Mouse (Mus musculus) intestine, postnatal 0 days (tissue): ENCODE data around the gene Samd4b. TPM values are rescaled to one million over a fixed set of nuclear protein-coding genes. Genes with fewer than 3 reads are reported as not detected.

Source experiments
- ATAC-seq: fragments of 200-750 bp; cut with Nextera tagmentation; 2 replicates; pipeline ENCODE4 v1.8.0; 2017; ENCODE audit warnings: mild to moderate bottlenecking, moderate TSS enrichment, moderate library complexity
- H3K27ac ChIP-seq: fragments of 300-500 bp; sonication (generic); 2 replicates; pipeline ENCODE4 v1.5.1; 2014; ENCODE audit warnings: mild to moderate bottlenecking, low read depth, low read length, moderate library complexity
- H3K27me3 ChIP-seq: fragments of 300-500 bp; sonication (generic); replicated peaks from 2 replicates; pipeline ENCODE4 v1.6.1; 2014; ENCODE audit warnings: low read length, mixed read lengths; ENCODE audit not compliant: control insufficient read depth, insufficient read depth
- H3K36me3 ChIP-seq: fragments of 300-500 bp; sonication (generic); 2 replicates; pipeline ENCODE4 v1.6.1; 2014; ENCODE audit warnings: mild to moderate bottlenecking, moderate library complexity; ENCODE audit not compliant: control insufficient read depth, insufficient read depth
- H3K4me1 ChIP-seq: fragments of 300-500 bp; sonication (generic); replicated peaks from 2 replicates; pipeline ENCODE4 v1.6.1; 2014; ENCODE audit warnings: antibody characterized with exemption, low read length, mixed read lengths; ENCODE audit not compliant: control insufficient read depth, insufficient read depth
- H3K4me2 ChIP-seq: fragments of 300-500 bp; sonication (generic); replicated peaks from 2 replicates; pipeline ENCODE4 v1.6.1; 2014; ENCODE audit warnings: low read depth, mild to moderate bottlenecking, moderate library complexity
- H3K4me3 ChIP-seq: fragments of 300-500 bp; sonication (generic); 2 replicates; pipeline ENCODE4 v1.5.1; 2014; ENCODE audit warnings: low read depth, low read length
- H3K9ac ChIP-seq: fragments of 300-500 bp; sonication (generic); 2 replicates; pipeline ENCODE4 v1.6.1; 2014; ENCODE audit warnings: mild to moderate bottlenecking, low read depth, low read length
- H3K9me3 ChIP-seq: fragments of 300-500 bp; sonication (generic); 2 replicates; pipeline ENCODE4 v1.6.1; 2016; ENCODE audit warnings: mixed run types; ENCODE audit not compliant: control insufficient read depth
- CTCF ChIP-seq: sonication (generic); IDR thresholded peaks from 2 replicates; pipeline ENCODE4 v1.5.1; 2016; ENCODE audit warnings: low read depth, mild to moderate bottlenecking, control low read depth, antibody characterized with exemption, moderate library complexity
- WGBS: fragments of 180-500 bp; shearing (Covaris S2); extraction: QIAGEN DNeasy Blood & Tissue Kit; methylation state at CpG from one replicate; pipeline ENCODE4 v1.1.7; 2014; 5-methylcytosine and 5-hydroxymethylcytosine counted together
- polyA plus RNA-seq: library from polyadenylated mRNA; unstranded; fragments of >200 nt; fragmentation: Nextera tagmentation; extraction: Ambion mirVana; gene quantifications from 2 replicates; pipeline ENCODE4 v1.2.1, GENCODE M21; 2015

Samd4b gene
- polyA plus RNA-seq, 1 experiment from 2014 or later: 13.4 TPM

- Histone ChIP-seq H3K4me1 (peaks cover 25% of the 10 kb centered on the region), H3K4me2 (peak overlapping the region; percentile 87), H3K4me3 (peak overlapping the region; percentile 77; the same call in 1 of the 2 replicates), H3K27me3 (no peaks in the 10 kb centered on the region), H3K9me3 (no peaks in the 10 kb centered on the region), H3K27ac (peak overlapping the region; percentile 90), H3K9ac (0 out of 2 replicates have a peak overlapping the region, but pooled peaks have one; percentile 7), H3K36me3 (no peaks in the 10 kb centered on the region)
- no peak for ATAC-seq
- no peak for TF ChIP-seq CTCF
- 64% methylated on average over 8 of the region's 8 CpGs for WGBS
Observed at GRCm38 (mm10) chr7:28595751-28596435, 2.1 kb downstream of the Samd4b start.

GRCm38 (mm10) chr7:28593206-28594111 lies 4.5 kb downstream of the Samd4b start:
- Histone ChIP-seq H3K36me3 (no peaks in the 10 kb centered on the region), H3K9me3 (no peaks in the 10 kb centered on the region), H3K27me3 (no peaks in the 10 kb centered on the region), H3K9ac (no peak overlapping the region), H3K4me3 (no peak overlapping the region), H3K27ac (no peak overlapping the region), H3K4me2 (no peak overlapping the region), H3K4me1 (peaks cover 27% of the 10 kb centered on the region)
- WGBS: 43% methylated on average over 14 of the region's 14 CpGs
- no peak for ATAC-seq
- no peak for TF ChIP-seq CTCF

- no peak overlapping the region for H3K4me3 ChIP-seq
- no peaks in the 10 kb centered on the region for H3K27me3 ChIP-seq
- H3K27ac ChIP-seq: no peak overlapping the region
- no peak for TF ChIP-seq CTCF
- H3K4me1 ChIP-seq: peaks cover 28% of the 10 kb centered on the region
- H3K9me3 ChIP-seq: no peaks in the 10 kb centered on the region
- ATAC-seq: no peak
- H3K36me3 ChIP-seq: no peaks in the 10 kb centered on the region
- H3K4me2 ChIP-seq: no peak overlapping the region
- H3K9ac ChIP-seq: no peak overlapping the region
- 47% methylated on average over 1 of the region's 1 CpGs for WGBS
Observed at GRCm38 (mm10) chr7:28591862-28592261, 6.1 kb downstream of the Samd4b start.

- H3K4me1 ChIP-seq: peaks cover 25% of the 10 kb centered on the region; the same call in 1 of the 2 replicates
- H3K9me3 ChIP-seq: no peaks in the 10 kb centered on the region
- no peak overlapping the region for H3K9ac ChIP-seq
- H3K27ac ChIP-seq: no peak overlapping the region
- no peak overlapping the region for H3K4me2 ChIP-seq
- no peak overlapping the region for H3K4me3 ChIP-seq
- ATAC-seq: no peak
- no peak for TF ChIP-seq CTCF
- H3K27me3 ChIP-seq: no peaks in the 10 kb centered on the region
- H3K36me3 ChIP-seq: no peaks in the 10 kb centered on the region
Observed at GRCm38 (mm10) chr7:28587644-28588043, 10.3 kb downstream of the Samd4b start.

GRCm38 (mm10) chr7:28586663-28587411 lies 11.1 kb downstream of the Samd4b start:
- TF ChIP-seq CTCF: no peak
- no peak overlapping the region for H3K9ac ChIP-seq
- no peaks in the 10 kb centered on the region for H3K36me3 ChIP-seq
- H3K9me3 ChIP-seq: no peaks in the 10 kb centered on the region
- H3K4me3 ChIP-seq: no peak overlapping the region
- H3K27ac ChIP-seq: no peak overlapping the region
- WGBS: 48% methylated on average over 6 of the region's 6 CpGs
- no peak for ATAC-seq
- peaks cover 19% of the 10 kb centered on the region; the same call in 1 of the 2 replicates for H3K4me1 ChIP-seq
- H3K27me3 ChIP-seq: no peaks in the 10 kb centered on the region
- no peak overlapping the region for H3K4me2 ChIP-seq

GRCm38 (mm10) chr7:28585001-28585400 lies 12.9 kb downstream of the Samd4b start:
- 0 out of 2 replicates have a peak overlapping the region, but pooled peaks have one; percentile 48 for H3K4me2 ChIP-seq
- H3K27me3 ChIP-seq: no peaks in the 10 kb centered on the region
- WGBS: 64% methylated on average over 6 of the region's 6 CpGs
- H3K27ac ChIP-seq: peak overlapping the region; percentile 54
- H3K9ac ChIP-seq: no peak overlapping the region
- no peak for ATAC-seq
- no peak overlapping the region for H3K4me3 ChIP-seq
- peaks cover 12% of the 10 kb centered on the region; the same call in 1 of the 2 replicates for H3K4me1 ChIP-seq
- no peaks in the 10 kb centered on the region for H3K9me3 ChIP-seq
- TF ChIP-seq CTCF: no peak
- no peaks in the 10 kb centered on the region for H3K36me3 ChIP-seq
